Mouse (Mus musculus): ENCODE measurements at regions not wholly inside any gene's neighbourhood (a gene's known extent, or its start where the extent isn't known, plus 50 kb on each side); places are given as distances from the start of the nearest gene placed in this dataset.

- DNase-seq (ENCODE audit: low spot score), result no peak
Observed at GRCm38 (mm10) chr5:75880088-75880684, 98.1 kb downstream of the Kdr start.

- DNase-seq (ENCODE audit: low spot score), result no peak
Observed at GRCm38 (mm10) chr5:75878361-75878760, 99.9 kb downstream of the Kdr start.

- DNase-seq (ENCODE audit: low spot score), result no peak
Observed at GRCm38 (mm10) chr5:75877609-75877971, 100.7 kb downstream of the Kdr start.

GRCm38 (mm10) chr5:75876871-75877608 lies 101.2 kb downstream of the Kdr start:
- DNase-seq (ENCODE audit: low spot score), result no peak

GRCm38 (mm10) chr5:75871120-75871519 lies 107.1 kb downstream of the Kdr start:
- DNase-seq (ENCODE audit: low spot score), result peak; percentile 83

- DNase-seq (ENCODE audit: low spot score), result no peak
Observed at GRCm38 (mm10) chr5:75870666-75871065, 107.6 kb downstream of the Kdr start.

- DNase-seq (ENCODE audit: low spot score), result no peak
Observed at GRCm38 (mm10) chr5:75869535-75869934, 108.7 kb downstream of the Kdr start.

- peak; percentile 33 for DNase-seq (ENCODE audit: low spot score)
Observed at GRCm38 (mm10) chr5:75865096-75865495, 113.2 kb downstream of the Kdr start.

- DNase-seq (ENCODE audit: low spot score), result no peak
Observed at GRCm38 (mm10) chr5:75863358-75863757, 114.9 kb downstream of the Kdr start.

- peak; percentile 69 for DNase-seq (ENCODE audit: low spot score)
Observed at GRCm38 (mm10) chr5:75862630-75862991, 115.6 kb downstream of the Kdr start.

- DNase-seq (ENCODE audit: low spot score), result no peak
Observed at GRCm38 (mm10) chr5:75861916-75862629, 116.2 kb downstream of the Kdr start.

GRCm38 (mm10) chr5:75859316-75859836 lies 118.9 kb downstream of the Kdr start:
- DNase-seq (ENCODE audit: low spot score), result no peak

GRCm38 (mm10) chr5:75850855-75851254 lies 127.4 kb downstream of the Kdr start:
- no peak for DNase-seq (ENCODE audit: low spot score)

GRCm38 (mm10) chr5:75847966-75848365 lies 130.3 kb downstream of the Kdr start:
- no peak for DNase-seq (ENCODE audit: low spot score)

GRCm38 (mm10) chr5:75847341-75847740 lies 130.9 kb downstream of the Kdr start:
- no peak for DNase-seq (ENCODE audit: low spot score)

- no peak for DNase-seq (ENCODE audit: low spot score)
Observed at GRCm38 (mm10) chr5:75846016-75846415, 132.2 kb downstream of the Kdr start.

GRCm38 (mm10) chr5:75843807-75844206 lies 134.5 kb downstream of the Kdr start:
- no peak for DNase-seq (ENCODE audit: low spot score)

GRCm38 (mm10) chr5:75840421-75840820 lies 137.8 kb downstream of the Kdr start:
- DNase-seq (ENCODE audit: low spot score), result no peak

GRCm38 (mm10) chr5:75835556-75835961 lies 142.7 kb downstream of the Kdr start:
- no peak for DNase-seq (ENCODE audit: low spot score)

- DNase-seq (ENCODE audit: low spot score), result no peak
Observed at GRCm38 (mm10) chr5:75834766-75835555, 143.3 kb downstream of the Kdr start.

GRCm38 (mm10) chr5:75832341-75832740 lies 145.9 kb downstream of the Kdr start:
- no peak for DNase-seq (ENCODE audit: low spot score)
